Comparison of ENCODE assay signal across 27 mouse cellular contexts in genomic region chr6:98928365-98928764, GRCm38 (mm10).
DNase-seq lines count a peak whose midpoint lies in the region; ATAC-seq and TF ChIP-seq lines count a peak whose summit lies in the region.
"Had no signal": no experiment of that assay in that cellular context is flagged by ENCODE, and none has a peak within 500 bp of the region (broad histone marks: within the 10 kb centered on the region; RNA-seq: fewer than 3 reads in every experiment).

No protein-coding gene starts in this region.

- no peak for TF ChIP-seq CTCF in hindbrain, postnatal 0 days (IDR thresholded peaks at IDR 0.05; ENCODE audit: low read depth)
- peak; percentile 4; the same call in 1 of the 2 replicates for TF ChIP-seq CTCF in brain, embryonic 14.5 days (IDR thresholded peaks at IDR 0.05; ENCODE audit: borderline replicate concordance, extremely low read depth, insufficient read depth, insufficient read length)
- 0 out of 2 replicates have a peak, but pooled peaks have one; percentile 14 for TF ChIP-seq CTCF in stomach, postnatal 0 days (IDR thresholded peaks at IDR 0.05; ENCODE audit: low read depth)

- ATAC-seq in hindbrain, embryonic 11.5 days (ENCODE audit: low FRiP score): peak; percentile 40; the same call in 1 of the 2 replicates
- ATAC-seq in hindbrain, postnatal 0 days: no peak
- ATAC-seq in stomach, postnatal 0 days (ENCODE audit: low FRiP score, low TSS enrichment): no peak
- no peak for ATAC-seq in hindbrain, embryonic 14.5 days (ENCODE audit: low FRiP score)
- ATAC-seq: CD4-positive, CD25-positive, alpha-beta regulatory T cell, adult 4 months; intestine, postnatal 0 days; midbrain, embryonic 13.5 days; Patski had no signal

- no peak for TF ChIP-seq POLR2A in brain, embryonic 14.5 days (IDR thresholded peaks at IDR 0.05; ENCODE audit: borderline replicate concordance, extremely low read depth, insufficient read depth, insufficient read length, poor library complexity, severe bottlenecking)

- H3K4me2 ChIP-seq in hindbrain, embryonic 11.5 days (replicated peaks; ENCODE audit: low read depth, low read length): no peak overlapping the region
- no peak overlapping the region for H3K4me2 ChIP-seq in hindbrain, postnatal 0 days (ENCODE audit: low read depth, low read length)
- no peak overlapping the region for H3K4me2 ChIP-seq in stomach, postnatal 0 days (replicated peaks; ENCODE audit: low read depth)
- no peak overlapping the region for H3K4me2 ChIP-seq in hindbrain, embryonic 14.5 days (replicated peaks)
- H3K4me2 ChIP-seq: limb, embryonic 13.5 days; liver, embryonic 11.5 days; midbrain, embryonic 13.5 days had no signal

- no peak for DNase-seq in hindbrain, embryonic 11.5 days (ENCODE audit: low spot score)
- no peak for DNase-seq in hindbrain, postnatal 0 days (ENCODE audit: low spot score)
- peak; percentile 15 for DNase-seq in ES-E14 (ENCODE audit: low read depth, low spot score)
- peak; percentile 88 for DNase-seq in brain, embryonic 14.5 days (ENCODE audit: low read depth)
- no peak for DNase-seq in stomach, postnatal 0 days (ENCODE audit: low spot score)
- DNase-seq in hindbrain, embryonic 14.5 days (ENCODE audit: low spot score): no peak
- DNase-seq in kidney, adult 11 months: no peak
- DNase-seq: adrenal gland, postnatal 36 days; cerebellum, adult 2 months; cerebellum, postnatal 14 days; gastrocnemius, postnatal 14 days; heart, postnatal 14 days; kidney, postnatal 14 days; lung, postnatal 4 days; retina, postnatal 1 day; right cerebral cortex, postnatal 14 days had no signal

- no peak overlapping the region for H3K9ac ChIP-seq in hindbrain, embryonic 11.5 days (ENCODE audit: low read depth, low read length)
- H3K9ac ChIP-seq in hindbrain, postnatal 0 days (replicated peaks; ENCODE audit: low read length): no peak overlapping the region
- H3K9ac ChIP-seq in ES-E14 (ENCODE audit: insufficient read depth, low read depth, low read length, poor library complexity, severe bottlenecking): no peak overlapping the region
- no peak overlapping the region for H3K9ac ChIP-seq in stomach, postnatal 0 days (ENCODE audit: low read length)
- no peak overlapping the region for H3K9ac ChIP-seq in hindbrain, embryonic 14.5 days
- H3K9ac ChIP-seq: limb, embryonic 13.5 days; midbrain, embryonic 13.5 days had no signal

- H3K27ac ChIP-seq in hindbrain, embryonic 11.5 days (ENCODE audit: low read depth, low read length): no peak overlapping the region
- H3K27ac ChIP-seq in hindbrain, postnatal 0 days: no peak overlapping the region
- H3K27ac ChIP-seq in ES-E14 (ENCODE audit: insufficient read depth, low read depth, low read length, poor library complexity, severe bottlenecking): no peak overlapping the region
- H3K27ac ChIP-seq in stomach, postnatal 0 days (replicated peaks): no peak overlapping the region
- H3K27ac ChIP-seq in hindbrain, embryonic 14.5 days: no peak overlapping the region
- H3K27ac ChIP-seq: hindbrain, embryonic 10.5 days; left cerebral cortex, adult 2 months; limb, embryonic 13.5 days; midbrain, embryonic 13.5 days had no signal

- H3K9me3 ChIP-seq in hindbrain, embryonic 11.5 days (ENCODE audit: control insufficient read depth, low read length): no peaks in the 10 kb centered on the region
- H3K9me3 ChIP-seq in hindbrain, postnatal 0 days (ENCODE audit: low read length): no peaks in the 10 kb centered on the region
- H3K9me3 ChIP-seq in ES-E14 (ENCODE audit: control insufficient read depth, insufficient read depth, low read depth, low read length): no peaks in the 10 kb centered on the region
- no peaks in the 10 kb centered on the region for H3K9me3 ChIP-seq in stomach, postnatal 0 days (ENCODE audit: control insufficient read depth, low read length)
- H3K9me3 ChIP-seq in hindbrain, embryonic 14.5 days (ENCODE audit: control insufficient read depth, low read length): no peaks in the 10 kb centered on the region
- H3K9me3 ChIP-seq: G1E; limb, embryonic 13.5 days; megakaryocyte, embryonic 14.5 days; midbrain, embryonic 13.5 days had no signal

- WGBS in hindbrain, embryonic 11.5 days: 77% methylated on average over 8 of the region's 8 CpGs
- WGBS in hindbrain, postnatal 0 days: 59% methylated on average over 8 of the region's 8 CpGs
- WGBS in stomach, postnatal 0 days: 69% methylated on average over 8 of the region's 8 CpGs
- WGBS in hindbrain, embryonic 14.5 days: 63% methylated on average over 8 of the region's 8 CpGs

- no peaks in the 10 kb centered on the region for H3K36me3 ChIP-seq in hindbrain, embryonic 11.5 days (ENCODE audit: control insufficient read depth, insufficient read depth, low read length)
- no peaks in the 10 kb centered on the region for H3K36me3 ChIP-seq in hindbrain, postnatal 0 days (ENCODE audit: insufficient read depth, low read length)
- H3K36me3 ChIP-seq in ES-E14 (ENCODE audit: control insufficient read depth, insufficient read depth, low read length, poor library complexity, severe bottlenecking): peaks cover 11% of the 10 kb centered on the region
- H3K36me3 ChIP-seq in stomach, postnatal 0 days (ENCODE audit: control insufficient read depth, insufficient read depth, low read length): peaks cover 14% of the 10 kb centered on the region
- H3K36me3 ChIP-seq in hindbrain, embryonic 14.5 days (replicated peaks; ENCODE audit: control insufficient read depth, insufficient read depth): no peaks in the 10 kb centered on the region

- H3K4me1 ChIP-seq in hindbrain, embryonic 11.5 days (replicated peaks; ENCODE audit: control insufficient read depth, insufficient read depth, low read length): no peaks in the 10 kb centered on the region
- H3K4me1 ChIP-seq in hindbrain, postnatal 0 days (ENCODE audit: insufficient read depth, low read length): no peaks in the 10 kb centered on the region
- H3K4me1 ChIP-seq in ES-E14 (ENCODE audit: control insufficient read depth in 2 of 2, insufficient read depth in 2 of 2, low read length in 2 of 2, poor library complexity in 1 of 2): peaks cover 0 to 10% of the 10 kb centered on the region in 2 experiments; a peak in 1 of 4 replicates
- no peaks in the 10 kb centered on the region for H3K4me1 ChIP-seq in stomach, postnatal 0 days (replicated peaks; ENCODE audit: control insufficient read depth, insufficient read depth)
- H3K4me1 ChIP-seq in hindbrain, embryonic 14.5 days (replicated peaks; ENCODE audit: control insufficient read depth, insufficient read depth, low read length): peaks cover 3% of the 10 kb centered on the region; the same call in 1 of the 2 replicates
- H3K4me1 ChIP-seq: megakaryocyte, embryonic 14.5 days had no signal

- no peak overlapping the region for H3K4me3 ChIP-seq in hindbrain, embryonic 11.5 days (ENCODE audit: low read depth, low read length)
- no peak overlapping the region for H3K4me3 ChIP-seq in hindbrain, postnatal 0 days (ENCODE audit: low read length)
- no peak overlapping the region for H3K4me3 ChIP-seq in ES-E14 (ENCODE audit: insufficient read depth in 1 of 2, low read depth in 1 of 2, low read length in 2 of 2, poor library complexity in 1 of 2, severe bottlenecking in 1 of 2)
- H3K4me3 ChIP-seq in stomach, postnatal 0 days (ENCODE audit: low read depth, low read length): no peak overlapping the region
- H3K4me3 ChIP-seq in hindbrain, embryonic 14.5 days (replicated peaks; ENCODE audit: low read length): no peak overlapping the region
- H3K4me3 ChIP-seq: erythroblast, embryonic 14.5 days; hindbrain, embryonic 10.5 days; left cerebral cortex, adult 2 months; limb, embryonic 13.5 days; megakaryocyte, embryonic 14.5 days; midbrain, embryonic 13.5 days had no signal

- no peaks in the 10 kb centered on the region for H3K27me3 ChIP-seq in hindbrain, embryonic 11.5 days (ENCODE audit: control insufficient read depth, insufficient read depth, low read length)
- H3K27me3 ChIP-seq in hindbrain, postnatal 0 days (ENCODE audit: insufficient read depth, low read length): no peaks in the 10 kb centered on the region
- no peaks in the 10 kb centered on the region for H3K27me3 ChIP-seq in stomach, postnatal 0 days (ENCODE audit: control insufficient read depth, insufficient read depth, low read length)
- no peaks in the 10 kb centered on the region for H3K27me3 ChIP-seq in hindbrain, embryonic 14.5 days (ENCODE audit: control insufficient read depth, insufficient read depth, low read length)
- H3K27me3 ChIP-seq: limb, embryonic 13.5 days; megakaryocyte, embryonic 14.5 days; midbrain, embryonic 13.5 days; Patski had no signal

- in situ Hi-C loops in ES-E14 (cut with MboI; ENCODE audit: low sequenced_read_pairs in 2 of 2, unreplicated experiment in 2 of 2): no loop called here

- no peak for TF ChIP-seq EP300 in stomach, postnatal 0 days (optimal IDR thresholded peaks at IDR 0.05)

TF ChIP-seq in ES-E14, 5 proteins besides CTCF, POLR2A, EP300 and RAD21:
- TF ChIP-seq CHD2 (IDR thresholded peaks at IDR 0.05; ENCODE audit: low read depth, low read length) (no peak), ZNF384 (IDR thresholded peaks at IDR 0.05; ENCODE audit: low read depth, low read length) (no peak)

Comparison
In these comparisons a context has a peak if more than half of its experiments do, and no peak if none do; other contexts are left out.
1. DNase-seq: peak in ES-E14 (single experiment) and brain, embryonic 14.5 days (single experiment); none in hindbrain, embryonic 11.5 days (single experiment), hindbrain, postnatal 0 days (single experiment), stomach, postnatal 0 days (single experiment), hindbrain, embryonic 14.5 days (single experiment) and kidney, adult 11 months (single experiment).